Mouse (Mus musculus): ENCODE data around the gene Lrrc36.

Lrrc36 gene

DNA sequence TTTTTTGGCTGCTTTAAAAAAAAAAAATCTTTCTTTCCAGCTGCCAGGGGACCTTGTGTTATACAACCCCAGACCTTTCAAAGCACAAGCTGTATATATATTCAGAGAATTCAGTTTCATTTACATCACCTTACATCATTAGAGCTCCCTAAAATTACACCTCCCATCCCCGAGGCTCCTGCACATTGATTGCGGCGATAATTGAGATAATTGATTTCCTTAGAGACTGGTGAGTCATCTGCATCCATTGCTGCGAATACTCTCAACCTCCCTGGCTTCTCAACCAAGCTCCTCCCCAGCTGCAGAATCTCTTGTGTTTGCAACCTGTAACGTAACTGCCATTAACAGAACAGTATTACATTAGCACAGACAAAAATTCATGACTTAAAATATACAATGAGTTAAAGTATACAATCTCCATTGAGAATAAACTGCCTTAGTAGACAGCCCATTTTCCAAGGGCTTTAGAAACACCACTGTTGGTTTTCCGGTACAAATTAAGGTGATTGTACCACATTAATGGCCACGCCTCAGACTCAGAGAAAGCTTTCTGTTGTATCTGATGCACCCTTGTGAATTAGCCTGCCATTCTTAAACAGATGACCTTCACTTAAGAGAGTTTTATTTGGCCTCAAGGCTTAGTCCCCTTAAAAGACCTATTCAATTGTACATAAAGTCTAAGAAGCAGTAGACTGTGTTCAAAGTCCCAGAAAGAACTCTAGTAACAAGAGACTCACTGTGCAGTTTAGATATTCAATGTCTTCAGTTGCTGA lies 18.6 kb downstream of the Lrrc36 start:
- no peak for DNase-seq (ENCODE audit: low read depth, low spot score)

DNA sequence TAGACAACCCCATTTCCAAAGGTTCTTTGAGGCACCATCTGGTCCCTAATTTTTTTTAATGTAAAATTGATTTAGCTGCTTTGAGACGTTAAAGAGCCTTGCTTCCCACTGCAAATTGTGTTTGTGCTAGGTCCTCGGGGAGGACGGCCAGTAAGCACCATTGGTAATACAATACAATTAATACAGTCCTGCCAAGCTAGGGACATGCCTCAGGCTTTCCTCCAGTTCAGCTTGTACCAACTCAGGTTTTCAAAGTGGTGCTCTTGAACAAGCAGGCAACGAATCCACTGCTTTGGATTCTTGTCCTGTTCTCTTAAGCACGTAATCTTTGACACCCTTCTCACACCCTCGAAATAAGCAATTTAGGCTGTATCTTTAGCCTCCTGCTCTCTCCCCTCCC lies 19.6 kb downstream of the Lrrc36 start:
- DNase-seq (ENCODE audit: low read depth, low spot score), result no peak

DNA sequence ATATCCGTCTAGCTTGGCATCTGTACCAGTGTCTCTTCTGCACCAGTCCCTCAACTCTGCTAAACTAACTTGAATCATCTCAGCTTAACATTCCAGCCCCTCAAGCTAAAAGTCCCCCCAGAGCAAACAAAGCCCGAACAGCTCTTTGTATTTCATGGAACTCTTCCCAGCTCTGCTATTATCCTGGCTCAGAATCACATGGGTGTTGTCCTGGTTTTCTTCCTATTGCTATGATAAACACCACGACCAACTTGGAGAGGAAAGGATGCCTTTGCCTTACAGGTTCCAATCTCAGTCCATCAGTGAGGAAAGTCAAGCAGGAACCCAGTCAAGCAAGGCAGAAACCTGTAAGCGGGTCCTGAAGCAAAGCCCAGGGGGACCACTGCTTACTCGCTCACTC lies 20.1 kb downstream of the Lrrc36 start:
- DNase-seq (ENCODE audit: low read depth, low spot score), result no peak

DNA sequence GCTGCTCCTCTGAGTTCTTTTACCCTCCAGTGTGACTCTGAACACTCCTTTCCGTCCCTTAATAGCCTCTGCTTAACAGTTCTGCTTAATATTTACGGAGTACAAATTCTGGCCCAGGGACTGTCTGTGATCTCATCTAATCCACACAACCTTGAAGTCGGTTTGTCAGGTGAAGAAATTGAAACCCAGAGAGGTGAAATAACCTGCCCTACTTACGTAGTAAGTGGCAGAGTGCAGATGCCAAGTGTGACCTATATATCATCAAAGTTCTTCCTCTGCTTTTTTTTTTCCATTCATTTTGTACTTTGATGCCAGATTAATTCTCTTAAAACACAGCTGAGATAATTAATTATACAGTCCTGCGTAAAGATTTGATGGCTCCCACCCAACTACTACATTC lies 20.8 kb downstream of the Lrrc36 start:
- DNase-seq (ENCODE audit: low read depth, low spot score), result no peak

DNA sequence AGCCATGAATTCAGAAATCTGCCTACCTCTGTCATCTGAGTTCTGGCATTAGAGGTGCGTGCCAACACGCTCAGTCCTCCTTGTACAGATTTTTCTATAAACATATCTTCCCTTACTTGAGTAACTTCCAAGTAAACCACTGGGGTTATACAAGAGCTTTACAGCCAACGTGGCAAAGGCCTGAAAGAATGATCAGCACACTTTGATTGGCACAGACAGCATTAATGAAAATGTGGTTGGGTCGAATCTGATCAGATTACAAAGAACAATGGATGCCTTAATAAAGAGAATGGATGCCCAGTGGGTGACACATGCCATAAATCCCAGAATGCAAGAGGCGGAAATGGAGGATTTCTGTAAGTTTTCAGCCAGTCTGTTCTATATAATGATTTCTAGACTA lies 22.8 kb downstream of the Lrrc36 start:
- DNase-seq (ENCODE audit: low read depth, low spot score), result no peak

DNA sequence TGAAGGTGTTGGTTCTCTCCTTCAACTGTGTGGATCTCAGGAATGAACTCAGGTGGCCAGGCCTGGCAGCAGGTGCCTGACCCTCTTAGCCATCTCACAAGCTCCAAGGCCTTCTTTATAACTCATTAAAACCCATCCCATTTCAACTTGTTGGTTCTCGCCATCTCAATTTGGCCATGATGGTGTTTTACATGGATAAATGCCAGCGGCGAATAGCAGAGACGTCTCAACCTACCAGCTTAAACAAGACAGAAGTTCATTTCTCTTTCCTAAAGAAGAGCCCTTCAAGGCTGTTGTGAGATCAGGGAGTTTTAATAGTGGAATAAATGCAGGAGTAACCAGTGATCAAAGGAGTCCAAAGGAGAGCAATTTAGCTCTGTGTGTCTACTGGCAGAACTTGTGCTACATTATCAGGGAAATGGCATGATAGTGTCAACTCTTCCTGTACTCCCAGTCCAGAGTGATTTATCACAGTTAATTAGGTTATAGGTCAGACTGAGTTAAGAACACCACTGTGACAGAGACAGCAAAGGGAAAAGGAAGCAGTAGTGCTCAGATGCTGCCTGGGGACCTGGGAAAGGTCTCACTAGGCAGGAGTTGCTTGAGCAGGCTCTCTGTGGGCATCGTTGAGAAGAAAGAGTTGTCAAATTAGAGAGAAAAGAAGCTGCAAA lies 23.8 kb downstream of the Lrrc36 start:
- no peak for DNase-seq (ENCODE audit: low read depth, low spot score)

DNA sequence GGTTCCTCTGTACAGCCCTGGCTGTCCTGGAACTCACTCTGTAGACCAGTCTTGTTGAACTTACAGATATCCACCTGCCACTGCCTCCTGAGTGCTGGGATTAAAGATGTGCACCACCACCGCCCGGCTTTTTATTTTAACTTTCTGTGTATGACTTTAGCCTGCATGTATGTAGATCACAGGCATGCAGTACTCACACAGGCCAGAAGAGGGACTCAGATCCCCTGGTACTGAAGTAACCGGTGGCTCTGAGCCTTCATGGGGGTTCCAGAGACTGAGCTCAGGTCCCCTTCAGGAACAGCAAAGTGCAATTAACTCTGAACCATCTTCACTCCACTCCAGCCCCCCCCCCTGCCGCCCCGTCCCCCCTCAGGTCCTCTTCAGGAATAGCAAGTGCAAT lies 25.5 kb downstream of the Lrrc36 start:
- DNase-seq (ENCODE audit: low read depth, low spot score), result peak; percentile 71

DNA sequence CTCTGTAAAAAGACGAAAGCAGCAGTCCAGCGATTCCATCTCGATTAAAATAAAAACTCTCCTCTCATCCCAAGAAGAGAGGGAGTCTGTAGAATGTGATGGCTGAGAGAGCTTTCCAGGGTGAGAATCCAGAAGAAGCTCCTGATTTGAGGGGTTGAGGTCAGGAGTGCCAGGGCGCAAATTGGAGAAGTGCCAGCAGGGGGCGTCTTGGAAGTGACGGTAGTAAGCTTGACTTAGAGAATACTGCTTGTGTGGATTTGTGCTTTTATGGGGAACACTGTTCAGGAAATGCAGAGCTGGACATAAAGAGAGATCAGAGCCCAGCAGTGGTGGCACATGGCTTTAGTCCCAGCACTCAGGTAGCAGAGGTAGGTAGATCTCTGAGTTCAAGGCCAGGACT lies 28.1 kb downstream of the Lrrc36 start:
- peak; percentile 54 for DNase-seq (ENCODE audit: low read depth, low spot score)

DNA sequence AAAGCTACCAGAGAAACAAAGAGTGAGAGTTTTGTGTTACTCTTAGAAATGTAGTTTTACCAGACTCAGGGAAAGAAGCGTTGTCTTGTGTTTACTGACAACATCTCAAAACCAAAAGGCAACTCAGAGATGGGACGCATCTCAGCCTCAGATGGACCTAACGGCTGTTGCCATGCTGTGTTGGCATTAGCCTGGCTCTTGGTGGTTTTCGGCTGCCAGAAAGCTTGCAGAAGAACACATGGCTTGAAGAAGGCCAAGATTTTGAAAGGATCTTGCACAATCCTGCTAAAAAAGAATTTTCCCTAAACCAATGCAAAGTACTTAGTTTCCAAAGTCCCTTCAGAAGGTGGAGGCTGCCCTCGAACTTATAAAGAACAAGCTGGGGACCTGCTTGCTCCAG lies 29.3 kb downstream of the Lrrc36 start:
- no peak for DNase-seq (ENCODE audit: low read depth, low spot score)

DNA sequence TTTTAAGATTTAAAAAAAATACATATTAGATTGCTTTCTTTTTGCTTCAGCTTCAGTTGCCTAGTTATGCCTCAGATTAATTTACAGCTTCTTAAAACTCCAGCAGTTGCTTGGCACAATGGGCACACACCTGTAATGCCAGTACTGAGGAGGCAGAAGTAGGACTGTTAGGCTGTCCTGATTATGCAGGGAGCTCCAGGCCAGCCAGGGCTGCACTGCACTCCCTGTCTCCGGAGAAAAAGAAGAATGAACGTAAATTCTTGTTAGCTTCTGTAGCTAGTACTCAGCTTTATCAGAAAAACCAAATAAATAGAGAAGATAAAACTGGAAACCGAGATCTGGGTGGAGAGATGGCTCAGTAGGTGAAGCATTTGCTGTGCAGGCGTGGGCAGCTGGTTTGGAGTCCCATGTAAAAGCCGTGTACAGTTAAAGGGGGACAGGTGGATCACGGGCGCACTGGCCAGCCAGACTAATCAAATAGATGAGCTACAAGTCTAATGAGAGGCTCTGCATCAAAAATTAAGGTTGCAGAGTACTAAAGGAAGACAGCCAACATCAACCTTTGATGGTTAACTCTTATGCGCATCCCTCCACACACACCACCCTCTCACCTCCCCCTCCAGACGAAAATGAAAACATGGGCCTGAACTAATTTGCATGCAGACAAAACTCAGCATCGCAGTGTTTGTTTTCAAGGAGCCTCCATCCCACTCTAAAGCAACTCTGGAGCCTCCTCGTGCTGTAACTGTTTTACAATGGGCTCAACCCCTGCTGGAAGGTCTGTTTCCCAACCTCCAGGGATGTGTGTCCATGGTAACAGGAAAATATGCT lies 32.1 kb downstream of the Lrrc36 start:
- DNase-seq (ENCODE audit: low read depth, low spot score), result peak; percentile 27

DNA sequence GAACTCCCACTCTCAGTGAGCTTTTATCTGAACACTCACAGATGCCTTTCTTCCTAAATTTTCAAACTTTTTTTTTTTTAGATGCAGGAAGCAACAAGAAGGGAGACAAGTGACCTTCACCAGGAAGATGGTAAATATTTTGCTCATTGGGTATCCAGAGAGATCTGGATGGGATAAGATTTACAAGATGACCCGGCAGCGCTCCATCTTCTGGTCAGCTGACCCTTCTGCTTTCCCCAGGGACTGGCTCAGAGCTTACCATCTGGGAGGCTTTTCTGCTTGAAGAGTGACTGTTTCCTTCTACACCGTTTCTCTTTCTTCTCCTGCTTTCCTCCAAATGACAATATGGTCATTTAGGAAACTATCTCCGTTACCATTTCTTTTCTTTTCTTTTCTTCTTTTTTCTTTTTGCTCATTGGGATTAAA lies 32.8 kb downstream of the Lrrc36 start:
- peak; percentile 28 for DNase-seq (ENCODE audit: low read depth, low spot score)

DNA sequence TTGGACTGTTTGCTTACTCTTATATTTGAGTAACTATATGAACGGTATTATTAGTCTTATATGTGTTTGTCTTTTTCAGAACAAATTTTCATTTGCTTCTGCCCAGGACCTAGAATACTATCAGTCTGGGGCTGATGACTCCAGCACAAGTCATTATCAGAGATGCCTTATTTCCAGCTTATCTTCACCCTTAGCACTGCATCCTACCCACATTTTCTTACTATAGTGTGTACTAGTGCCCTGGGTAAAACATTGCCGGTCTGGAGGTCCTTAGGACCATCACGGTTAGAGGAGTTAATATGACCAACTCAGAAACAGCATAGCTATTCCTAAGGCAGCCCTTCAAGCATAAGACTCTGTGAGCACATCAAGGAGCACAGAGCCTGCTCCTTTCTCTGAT lies 34.8 kb downstream of the Lrrc36 start:
- DNase-seq (ENCODE audit: low read depth, low spot score), result no peak

DNA sequence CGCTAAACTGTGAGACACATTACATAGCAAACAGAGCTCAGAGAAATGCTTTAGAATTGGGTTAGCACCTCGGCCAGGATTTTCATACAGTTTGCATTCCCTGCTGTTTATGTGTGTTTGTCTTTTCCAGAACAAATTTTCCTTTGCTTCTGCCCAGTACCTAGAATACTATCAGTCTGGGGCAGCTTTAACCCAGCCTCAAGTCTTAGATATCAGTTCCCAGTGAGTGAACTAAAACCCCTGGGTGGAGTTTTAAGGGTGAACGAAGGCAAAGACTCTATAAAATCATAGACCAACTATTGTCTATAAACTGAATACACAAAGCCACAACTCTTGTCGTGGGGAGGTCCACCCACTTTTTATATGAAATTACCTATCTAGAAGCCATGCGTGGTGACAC lies 35.2 kb downstream of the Lrrc36 start:
- DNase-seq (ENCODE audit: low read depth, low spot score), result no peak

DNA sequence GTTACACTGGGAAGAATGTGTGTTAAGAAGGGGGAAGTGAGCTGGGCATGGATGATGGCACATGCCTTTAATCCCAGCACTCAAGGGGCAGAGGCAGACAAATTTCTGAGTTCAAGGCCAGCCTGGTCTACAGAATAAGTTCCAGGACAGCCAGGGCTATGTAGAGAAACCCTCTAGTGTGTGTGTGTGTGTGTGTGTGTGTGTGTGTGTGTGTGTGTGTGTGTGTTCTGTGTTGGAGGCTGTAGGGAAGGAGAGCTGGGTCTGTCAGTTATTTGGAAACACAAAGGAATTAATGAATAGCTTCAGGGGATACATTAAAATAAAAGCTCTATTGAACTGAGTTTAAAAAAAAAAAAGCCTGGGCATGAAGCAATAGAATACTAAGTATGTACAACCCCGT lies 37.6 kb downstream of the Lrrc36 start:
- no peak for DNase-seq (ENCODE audit: low read depth, low spot score)

DNA sequence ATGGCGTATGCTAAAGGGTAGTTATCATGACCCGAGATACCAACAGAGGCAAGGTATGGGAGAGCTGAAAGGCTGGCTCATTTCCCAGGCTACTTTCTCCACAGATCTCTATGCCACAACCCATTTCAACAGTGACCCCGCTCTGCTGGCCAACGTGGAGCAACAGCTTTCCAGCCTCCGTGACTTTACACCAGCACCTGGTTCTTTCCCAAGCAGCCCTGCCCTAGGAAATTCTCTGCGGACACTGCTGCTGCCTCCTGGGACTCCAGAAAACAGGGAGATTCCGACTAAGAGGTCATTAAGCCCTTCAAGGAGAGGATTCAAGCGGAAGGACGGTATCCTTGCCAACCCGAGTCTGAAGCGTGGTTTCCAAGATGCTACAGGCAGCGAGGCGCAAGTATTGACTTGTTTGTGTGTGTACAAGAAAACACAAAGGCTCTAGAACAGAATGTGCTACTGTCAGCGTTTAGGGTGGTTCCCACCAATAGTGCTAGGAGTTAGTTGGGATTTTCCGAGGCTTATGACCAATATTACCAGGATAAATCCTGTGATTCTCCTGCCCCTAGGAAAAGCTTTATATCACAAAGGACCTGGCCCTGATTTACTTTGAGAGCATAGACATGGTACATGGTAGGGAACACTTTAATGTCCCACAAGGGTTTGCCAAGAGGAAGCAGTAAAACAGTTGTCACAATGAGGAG lies 38.7 kb downstream of the Lrrc36 start:
- no peak for DNase-seq (ENCODE audit: low read depth, low spot score)

DNA sequence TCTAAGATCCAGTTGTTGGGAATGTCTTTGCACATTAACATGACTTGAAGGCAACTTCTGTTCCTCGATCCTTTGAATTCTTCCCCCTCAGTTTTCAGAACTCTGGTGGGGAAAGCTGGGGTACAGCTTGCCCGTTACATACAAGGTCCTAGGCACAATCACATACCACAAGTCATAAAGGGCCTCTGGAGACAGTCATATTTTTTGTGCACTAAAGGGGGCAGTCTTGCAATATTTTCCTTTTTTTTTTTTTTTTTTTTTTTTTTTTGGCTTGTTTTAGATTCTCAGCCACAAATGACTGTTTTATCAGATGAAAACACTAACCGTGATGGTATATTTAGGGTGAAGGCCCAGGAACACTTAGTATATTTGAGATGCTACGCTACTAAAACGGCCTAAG lies 39.9 kb downstream of the Lrrc36 start:
- peak; percentile 30 for DNase-seq (ENCODE audit: low read depth, low spot score)

DNA sequence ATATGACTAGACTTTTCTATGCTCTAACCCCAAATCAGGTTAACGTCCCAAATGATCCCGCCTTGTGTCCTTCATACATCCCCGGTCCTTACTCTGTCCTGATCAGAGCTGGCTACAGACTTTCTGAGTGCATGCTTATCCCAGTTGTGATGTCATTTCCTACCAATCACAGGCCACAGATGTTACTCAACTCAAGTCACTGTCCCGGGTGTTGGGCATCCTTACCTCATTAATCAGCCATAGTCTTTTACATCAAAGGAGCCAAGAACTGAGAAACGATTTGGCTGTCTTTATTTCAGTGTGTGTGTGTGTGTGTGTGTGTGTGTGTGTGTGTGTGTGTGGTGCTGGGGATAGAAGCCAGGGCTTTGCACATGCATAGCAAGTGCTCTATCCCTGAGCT lies 40.7 kb downstream of the Lrrc36 start:
- DNase-seq (ENCODE audit: low read depth, low spot score), result no peak

DNA sequence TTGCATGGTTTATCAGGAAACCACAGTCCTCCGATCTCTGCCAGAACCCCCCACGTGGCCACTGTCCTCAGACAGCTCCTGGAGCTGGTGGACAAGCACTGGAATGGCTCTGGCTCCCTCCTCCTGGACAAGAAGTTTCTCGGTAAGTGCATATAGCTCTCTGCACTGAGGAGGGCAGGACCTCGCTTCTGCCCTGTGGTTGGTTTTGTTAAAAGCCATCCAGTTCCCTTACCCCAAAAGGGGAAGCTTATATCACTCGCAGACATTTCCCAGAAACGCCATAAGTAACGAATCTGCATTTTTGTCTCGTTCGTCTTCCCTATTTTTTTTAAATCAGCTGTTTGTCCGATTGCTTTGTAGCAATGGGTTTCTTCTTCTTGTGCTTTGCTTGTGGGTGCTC lies 41.8 kb downstream of the Lrrc36 start:
- no peak for DNase-seq (ENCODE audit: low read depth, low spot score)

DNA sequence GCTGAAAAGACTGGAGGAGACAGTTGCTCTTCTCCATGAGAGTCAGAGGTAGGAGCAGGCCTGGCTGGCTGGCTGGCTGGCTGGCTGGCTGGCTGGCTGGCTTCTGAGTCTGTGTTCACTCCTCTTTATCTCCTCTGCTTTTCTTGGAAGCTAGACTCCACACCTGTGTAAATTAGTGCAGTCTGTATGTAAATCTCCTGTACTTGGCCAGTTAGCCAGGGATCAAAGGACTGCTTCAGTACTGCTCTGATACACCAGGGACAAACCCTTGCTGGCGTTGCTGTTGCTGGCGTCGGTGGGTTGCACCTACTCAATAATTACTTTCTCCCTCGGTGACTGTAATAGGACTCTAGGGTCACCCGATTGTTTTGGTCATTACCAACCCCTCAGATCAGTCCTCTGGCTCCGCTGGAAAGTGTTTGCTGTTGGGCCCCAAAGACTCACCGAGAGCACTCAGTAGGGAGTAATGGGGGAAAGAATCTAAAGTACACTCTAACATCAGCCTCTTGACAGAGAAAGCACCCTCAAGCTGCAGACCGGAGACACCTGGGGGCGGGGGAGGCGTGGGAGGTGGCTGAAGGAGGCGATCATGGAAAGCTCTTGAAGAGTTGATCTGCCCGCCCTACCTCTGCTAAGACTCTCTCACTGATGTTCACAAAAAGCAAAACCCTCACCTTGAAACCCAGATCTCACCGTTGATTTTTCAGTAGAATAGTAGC lies 47.9 kb downstream of the Lrrc36 start:
- DNase-seq (ENCODE audit: low read depth, low spot score), result no peak

DNA sequence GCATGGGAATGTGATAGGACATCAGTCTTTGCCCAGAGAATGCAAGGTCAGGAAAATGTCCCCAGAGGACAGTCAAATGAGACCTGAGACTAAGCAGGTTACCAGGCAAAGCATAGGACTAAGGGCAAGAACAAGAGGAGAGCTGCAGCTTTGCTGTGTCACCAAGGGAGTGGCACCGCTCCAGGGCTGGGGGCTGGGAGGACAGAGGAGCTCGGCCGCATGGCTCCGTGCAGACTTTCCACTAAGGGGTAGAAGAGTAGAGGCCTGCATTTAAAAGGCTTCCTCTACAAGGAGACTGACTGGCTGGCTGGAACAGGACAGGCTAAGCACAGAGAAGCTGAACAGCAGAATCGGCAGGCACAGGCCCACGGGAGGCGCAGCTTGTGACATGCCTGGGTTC lies 51.2 kb downstream of the Lrrc36 start:
- no peak for DNase-seq (ENCODE audit: low read depth, low spot score)

DNA sequence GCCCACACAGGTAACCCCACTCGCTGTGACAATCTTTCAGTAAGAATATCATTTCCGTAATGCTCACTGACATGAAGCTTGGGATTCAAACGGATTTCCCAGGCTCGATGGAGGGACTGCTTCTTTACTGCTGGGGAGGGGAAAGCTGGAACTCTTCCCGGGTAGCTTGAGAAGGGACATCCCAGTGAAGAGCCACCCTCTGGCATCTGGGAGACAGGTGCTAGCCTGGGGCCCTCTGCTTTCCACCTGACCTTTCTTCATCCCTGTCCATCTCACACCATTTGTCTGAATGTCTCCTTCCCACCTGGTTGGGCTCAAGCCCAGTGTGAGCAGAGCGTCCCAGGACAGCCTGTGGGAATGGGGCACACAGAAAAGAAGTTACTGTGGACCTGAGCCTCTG lies 52.9 kb downstream of the Lrrc36 start:
- no peak for DNase-seq (ENCODE audit: low read depth, low spot score)

All from A20 (cell line).